Mouse (Mus musculus) lung, postnatal 0 days (tissue): ENCODE measurements around the gene Tceal7.

ENCODE experiments used
- CTCF ChIP-seq: IDR thresholded peaks from 2 replicates; pipeline ENCODE4 v1.5.1; 2016; ENCODE audit warnings: antibody characterized with exemption, mild to moderate bottlenecking
- EP300 ChIP-seq: IDR thresholded peaks from 2 replicates; pipeline ENCODE4 v1.6.1; 2016; ENCODE audit warnings: antibody characterized with exemption, mild to moderate bottlenecking, control low read depth

- TF ChIP-seq CTCF (no peak), EP300 (no peak)
These were observed 33.6 kb upstream of the Tceal7 start for GRCm38 (mm10) chrX:136180897-136181553.
